Mouse (Mus musculus): ENCODE results near the gene Mus81. TPM values are rescaled to one million over a fixed set of nuclear protein-coding genes. Genes with fewer than 3 reads are reported as not detected.

Mus81 gene
- polyA plus RNA-seq, 1 experiment from 2014 or later, result 50.5 TPM

DNA sequence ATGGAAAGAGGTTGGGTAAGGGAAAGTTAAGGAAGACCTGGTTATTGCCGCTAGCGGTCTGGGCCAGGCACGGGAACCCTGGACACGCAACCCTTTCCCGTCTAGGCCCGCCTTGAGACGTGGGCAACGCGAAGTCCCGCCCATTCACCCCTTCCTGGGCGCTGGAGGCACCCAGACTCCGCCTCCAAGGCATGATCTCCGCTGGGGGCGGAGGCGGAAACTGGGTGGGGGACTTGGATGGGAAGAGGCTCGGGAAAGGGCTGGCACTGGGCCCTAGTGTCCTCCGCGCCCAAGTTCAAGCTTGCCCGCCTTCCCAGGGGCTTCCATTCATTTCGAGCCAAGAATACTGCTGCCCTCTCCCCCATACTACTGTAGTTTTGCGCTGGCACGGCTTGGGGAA is 14.5 kb downstream of the Mus81 start, which contains the start of gene Efemp2:
Efemp2 (plus strand) TSS at position 235 of the 400 bp plus-strand sequence.
- Histone ChIP-seq H3K9ac (replicated peaks; ENCODE audit: low read length) (peak within 1 kb of the TSS; percentile 86), H3K27ac (ENCODE audit: low read length) (peak within 1 kb of the TSS; percentile 84), H3K4me1 (ENCODE audit: insufficient read depth, low read length) (peaks cover 21% of the 10 kb centered on the region), H3K4me2 (replicated peaks; ENCODE audit: low read depth, low read length) (peak within 1 kb of the TSS; percentile 66), H3K27me3 (ENCODE audit: insufficient read depth, low read length) (no peaks in the 10 kb centered on the region), H3K4me3 (ENCODE audit: low read length) (peak within 1 kb of the TSS; percentile 64), H3K9me3 (ENCODE audit: low read length) (no peaks in the 10 kb centered on the region), H3K36me3 (ENCODE audit: insufficient read depth, low read length) (peaks cover 8% of the 10 kb centered on the region)
- peak; percentile 77 for ATAC-seq (ENCODE audit: low FRiP score, low TSS enrichment)
- 2% methylated on average over 22 of the region's 22 CpGs for WGBS

DNA sequence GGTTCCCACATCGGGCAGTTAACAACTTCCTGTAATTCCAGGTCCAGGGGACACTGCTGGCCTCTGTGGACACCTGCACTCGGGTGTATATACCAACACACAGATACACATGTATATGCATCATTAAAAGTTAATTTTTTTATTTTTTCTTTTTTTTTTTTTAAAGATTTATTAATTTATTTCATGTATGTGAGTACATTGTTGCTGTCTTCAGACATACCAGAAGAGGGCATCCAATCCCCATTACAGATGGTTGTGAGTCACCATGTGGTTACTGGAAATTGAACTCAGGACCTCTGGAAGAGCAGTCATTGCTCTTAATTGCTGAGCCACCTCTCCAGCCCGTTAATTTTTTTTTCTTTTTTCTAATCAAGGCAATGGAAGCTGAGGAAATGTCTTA is 15.3 kb downstream of the Mus81 start:
- Histone ChIP-seq H3K9ac (replicated peaks; ENCODE audit: low read length) (no peak overlapping the region), H3K27ac (ENCODE audit: low read length) (no peak overlapping the region), H3K4me2 (replicated peaks; ENCODE audit: low read depth, low read length) (no peak overlapping the region), H3K36me3 (ENCODE audit: insufficient read depth, low read length) (peaks cover 4% of the 10 kb centered on the region; the same call in 1 of the 2 replicates), H3K4me1 (ENCODE audit: insufficient read depth, low read length) (peaks cover 21% of the 10 kb centered on the region), H3K9me3 (ENCODE audit: low read length) (no peaks in the 10 kb centered on the region), H3K4me3 (ENCODE audit: low read length) (no peak overlapping the region), H3K27me3 (ENCODE audit: insufficient read depth, low read length) (no peaks in the 10 kb centered on the region)
- ATAC-seq (ENCODE audit: low FRiP score, low TSS enrichment), result no peak
- WGBS, result 76% methylated on average over 3 of the region's 3 CpGs

DNA sequence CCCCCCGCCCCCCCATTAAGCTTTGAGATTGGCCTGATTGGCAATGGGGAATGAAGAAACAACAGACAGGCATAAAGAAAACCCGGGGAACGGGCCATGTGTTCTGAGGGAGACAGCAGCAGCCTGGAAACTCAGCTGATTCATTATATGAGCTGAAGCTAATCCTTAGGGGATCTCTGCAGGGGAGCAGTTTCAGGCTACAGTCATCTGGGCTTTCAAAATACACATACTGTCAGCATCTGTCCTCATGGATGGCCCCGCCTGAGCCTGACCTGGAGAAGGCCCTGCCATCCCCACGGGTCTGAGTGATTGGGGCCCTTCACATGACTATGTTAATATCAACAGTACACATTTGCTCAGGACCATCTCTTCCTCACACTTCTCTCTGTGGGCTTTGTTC is 16.4 kb downstream of the Mus81 start:
- Histone ChIP-seq H3K36me3 (ENCODE audit: insufficient read depth, low read length) (peaks cover 10% of the 10 kb centered on the region; the same call in 1 of the 2 replicates), H3K4me2 (replicated peaks; ENCODE audit: low read depth, low read length) (no peak overlapping the region), H3K9me3 (ENCODE audit: low read length) (no peaks in the 10 kb centered on the region), H3K27ac (ENCODE audit: low read length) (no peak overlapping the region), H3K4me1 (ENCODE audit: insufficient read depth, low read length) (peaks cover 21% of the 10 kb centered on the region), H3K9ac (replicated peaks; ENCODE audit: low read length) (no peak overlapping the region), H3K27me3 (ENCODE audit: insufficient read depth, low read length) (no peaks in the 10 kb centered on the region), H3K4me3 (ENCODE audit: low read length) (no peak overlapping the region)
- 60% methylated on average over 5 of the region's 5 CpGs for WGBS
- no peak for ATAC-seq (ENCODE audit: low FRiP score, low TSS enrichment)

DNA sequence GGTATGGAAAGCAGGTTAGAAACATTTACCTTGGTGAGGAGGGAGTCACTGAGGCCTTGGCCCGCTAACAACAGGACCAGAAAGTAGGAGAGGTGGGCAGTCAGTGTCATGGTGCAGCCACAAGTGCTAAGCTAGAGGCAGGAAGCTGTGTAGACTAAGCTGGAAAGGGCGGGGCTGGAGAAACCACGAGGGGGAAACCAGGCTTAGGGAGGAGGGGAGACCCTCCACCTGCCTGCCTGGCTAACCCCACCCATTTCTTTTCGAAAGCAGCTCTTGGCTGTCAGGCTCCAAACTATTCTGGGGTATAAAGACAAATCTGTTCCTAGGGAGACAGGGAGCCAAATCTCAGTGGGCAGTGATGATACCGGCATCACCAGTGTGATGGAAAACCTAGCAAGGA is 19.8 kb downstream of the Mus81 start, which contains the start of gene Ctsw:
Ctsw (minus strand) TSS at position 134 of the 400 bp plus-strand sequence.
- Histone ChIP-seq H3K4me1 (ENCODE audit: insufficient read depth, low read length) (peaks cover 11% of the 10 kb centered on the region; the same call in 1 of the 2 replicates), H3K36me3 (ENCODE audit: insufficient read depth, low read length) (peaks cover 40% of the 10 kb centered on the region), H3K9me3 (ENCODE audit: low read length) (no peaks in the 10 kb centered on the region), H3K9ac (replicated peaks; ENCODE audit: low read length) (no peak within 1 kb of the TSS), H3K27me3 (ENCODE audit: insufficient read depth, low read length) (no peaks in the 10 kb centered on the region), H3K4me2 (replicated peaks; ENCODE audit: low read depth, low read length) (no peak within 1 kb of the TSS), H3K4me3 (ENCODE audit: low read length) (no peak within 1 kb of the TSS), H3K27ac (ENCODE audit: low read length) (no peak within 1 kb of the TSS)
- ATAC-seq (ENCODE audit: low FRiP score, low TSS enrichment), result no peak
- WGBS, result 61% methylated on average over 5 of the region's 5 CpGs

DNA sequence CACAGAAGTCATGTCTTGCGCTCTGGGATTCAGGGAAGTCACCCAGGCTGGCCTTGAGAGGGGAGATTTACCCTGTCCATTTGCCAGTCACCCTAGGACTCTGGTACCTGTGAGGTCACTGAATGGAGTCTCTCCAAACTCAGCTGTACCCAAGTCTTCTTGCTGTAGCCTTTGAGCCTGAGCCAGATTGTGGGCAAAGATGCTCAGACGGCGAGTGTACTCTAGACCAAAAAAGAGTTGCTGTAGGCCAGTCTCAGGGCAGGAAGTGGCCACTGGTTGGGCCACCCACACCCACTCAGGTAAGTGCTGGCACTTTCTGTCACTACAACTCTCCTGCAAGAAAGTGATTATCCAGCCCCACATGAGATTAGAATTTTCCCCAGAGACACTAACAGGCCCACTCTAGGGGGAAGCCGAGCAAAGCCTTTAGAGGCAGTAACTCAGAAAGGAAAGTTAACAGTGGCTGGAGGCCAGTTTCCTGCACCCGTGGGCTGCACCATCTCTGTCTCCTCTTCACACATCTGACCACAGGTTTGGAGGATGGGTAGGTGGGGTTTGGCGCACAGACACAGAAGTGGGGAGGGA is 21.2 kb downstream of the Mus81 start:
- H3K27me3 ChIP-seq (ENCODE audit: insufficient read depth, low read length), result no peaks in the 10 kb centered on the region
- H3K9ac ChIP-seq (replicated peaks; ENCODE audit: low read length), result 0 out of 2 replicates have a peak overlapping the region, but pooled peaks have one; percentile 10
- H3K4me2 ChIP-seq (replicated peaks; ENCODE audit: low read depth, low read length), result no peak overlapping the region
- no peaks in the 10 kb centered on the region for H3K9me3 ChIP-seq (ENCODE audit: low read length)
- H3K27ac ChIP-seq (ENCODE audit: low read length), result no peak overlapping the region
- ATAC-seq (ENCODE audit: low FRiP score, low TSS enrichment), result no peak
- H3K36me3 ChIP-seq (ENCODE audit: insufficient read depth, low read length), result peaks cover 50% of the 10 kb centered on the region
- H3K4me3 ChIP-seq (ENCODE audit: low read length), result no peak overlapping the region
- 93% methylated on average over 6 of the region's 6 CpGs for WGBS
- peaks cover 9% of the 10 kb centered on the region; the same call in 1 of the 2 replicates for H3K4me1 ChIP-seq (ENCODE audit: insufficient read depth, low read length)

DNA sequence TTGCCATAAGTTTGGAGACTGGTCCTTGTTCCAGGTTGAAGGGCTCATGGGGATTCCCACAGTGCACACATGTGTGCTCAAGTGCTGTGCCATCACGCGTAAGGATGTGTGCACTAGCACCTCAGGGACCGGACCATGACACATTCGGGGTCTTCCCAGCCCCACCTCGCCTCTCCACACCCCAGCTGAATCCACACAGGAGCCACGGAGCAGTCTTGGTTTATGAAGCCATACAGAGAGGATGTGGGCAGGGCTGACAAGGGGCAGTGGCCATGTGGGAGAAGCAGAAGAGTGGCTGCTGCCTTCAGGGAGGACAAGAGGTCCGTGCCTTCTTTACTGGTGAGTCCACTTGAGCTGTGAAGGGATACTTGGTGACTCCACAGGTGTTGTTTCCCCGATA is 23.2 kb downstream of the Mus81 start:
- H3K4me3 ChIP-seq (ENCODE audit: low read length), result no peak overlapping the region
- no peaks in the 10 kb centered on the region for H3K27me3 ChIP-seq (ENCODE audit: insufficient read depth, low read length)
- ATAC-seq (ENCODE audit: low FRiP score, low TSS enrichment), result no peak
- H3K4me2 ChIP-seq (replicated peaks; ENCODE audit: low read depth, low read length), result no peak overlapping the region
- H3K9me3 ChIP-seq (ENCODE audit: low read length), result no peaks in the 10 kb centered on the region
- peaks cover 50% of the 10 kb centered on the region for H3K36me3 ChIP-seq (ENCODE audit: insufficient read depth, low read length)
- H3K4me1 ChIP-seq (ENCODE audit: insufficient read depth, low read length), result peaks cover 16% of the 10 kb centered on the region
- 93% methylated on average over 8 of the region's 8 CpGs for WGBS
- no peak overlapping the region for H3K9ac ChIP-seq (replicated peaks; ENCODE audit: low read length)
- no peak overlapping the region for H3K27ac ChIP-seq (ENCODE audit: low read length)

DNA sequence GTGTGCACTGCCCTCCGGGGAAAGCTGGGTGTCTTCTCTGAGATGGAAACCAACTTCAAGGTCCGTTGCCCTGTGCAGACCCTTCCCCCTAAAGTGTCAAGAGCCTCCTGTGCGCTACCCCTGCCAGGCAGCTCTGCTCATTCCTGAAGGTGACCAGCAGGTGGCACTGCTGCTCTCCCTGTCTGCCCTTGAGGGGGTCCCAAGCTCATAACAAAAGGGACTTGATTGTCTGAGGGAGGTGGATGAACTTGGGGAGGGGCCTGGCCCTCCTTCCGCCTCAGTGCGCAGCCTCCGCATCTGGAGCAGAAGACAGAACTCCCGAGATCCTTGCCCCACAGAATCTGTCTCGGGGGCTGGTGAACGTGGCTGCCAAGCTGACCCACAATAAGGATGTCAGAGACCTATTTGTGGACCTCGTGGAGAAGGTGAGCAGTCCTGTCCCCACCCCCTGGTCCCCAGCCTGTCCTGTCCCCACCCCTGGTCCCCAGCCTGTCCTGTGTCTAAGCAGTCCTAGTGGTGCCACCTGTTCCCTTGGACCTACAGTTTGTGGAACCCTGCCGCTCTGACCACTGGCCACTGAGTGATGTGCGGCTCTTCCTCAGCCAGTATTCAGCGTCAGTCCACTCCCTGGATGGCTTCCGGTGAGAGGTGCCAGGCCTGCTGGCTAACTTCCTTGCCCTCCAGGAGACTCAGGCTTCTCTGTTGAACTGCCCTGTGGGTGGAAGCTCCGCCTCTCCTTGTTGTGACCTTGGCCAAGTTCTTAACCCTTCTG is 24.2 kb downstream of the Mus81 start:
- Histone ChIP-seq H3K9me3 (ENCODE audit: low read length) (no peaks in the 10 kb centered on the region), H3K36me3 (ENCODE audit: insufficient read depth, low read length) (peaks cover 50% of the 10 kb centered on the region), H3K4me3 (ENCODE audit: low read length) (peak overlapping the region; percentile 25), H3K4me1 (ENCODE audit: insufficient read depth, low read length) (peaks cover 19% of the 10 kb centered on the region), H3K27me3 (ENCODE audit: insufficient read depth, low read length) (no peaks in the 10 kb centered on the region), H3K4me2 (replicated peaks; ENCODE audit: low read depth, low read length) (peak overlapping the region; percentile 43), H3K9ac (replicated peaks; ENCODE audit: low read length) (peak overlapping the region; percentile 37), H3K27ac (ENCODE audit: low read length) (peak overlapping the region; percentile 64)
- WGBS, result 36% methylated on average over 15 of the region's 15 CpGs
- ATAC-seq (ENCODE audit: low FRiP score, low TSS enrichment), result peak; percentile 55

DNA sequence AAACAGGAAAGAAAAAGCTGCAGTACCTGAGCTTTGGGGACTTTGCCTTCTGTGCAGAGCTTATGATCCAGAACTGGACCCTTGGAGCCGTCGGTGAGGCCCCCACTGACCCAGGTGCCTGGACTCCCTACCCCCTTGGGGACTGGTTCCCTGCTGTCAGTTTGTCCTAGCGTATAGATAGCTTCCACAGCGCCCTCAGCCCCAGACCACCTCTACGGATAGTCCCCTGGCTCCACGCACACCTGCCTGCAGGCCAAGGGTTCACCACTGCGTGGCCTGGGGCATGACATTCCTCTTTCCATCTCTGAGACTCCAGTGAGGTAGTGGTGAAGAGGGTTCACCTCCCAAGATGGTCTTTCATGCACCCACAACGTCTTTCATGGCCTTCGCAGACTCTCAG is 25.0 kb downstream of the Mus81 start:
- peaks cover 50% of the 10 kb centered on the region for H3K36me3 ChIP-seq (ENCODE audit: insufficient read depth, low read length)
- H3K4me1 ChIP-seq (ENCODE audit: insufficient read depth, low read length), result peaks cover 19% of the 10 kb centered on the region
- no peak for ATAC-seq (ENCODE audit: low FRiP score, low TSS enrichment)
- H3K4me3 ChIP-seq (ENCODE audit: low read length), result no peak overlapping the region
- H3K27me3 ChIP-seq (ENCODE audit: insufficient read depth, low read length), result no peaks in the 10 kb centered on the region
- 91% methylated on average over 9 of the region's 9 CpGs for WGBS
- no peak overlapping the region for H3K9ac ChIP-seq (replicated peaks; ENCODE audit: low read length)
- no peak overlapping the region for H3K4me2 ChIP-seq (replicated peaks; ENCODE audit: low read depth, low read length)
- no peak overlapping the region for H3K27ac ChIP-seq (ENCODE audit: low read length)
- no peaks in the 10 kb centered on the region for H3K9me3 ChIP-seq (ENCODE audit: low read length)

DNA sequence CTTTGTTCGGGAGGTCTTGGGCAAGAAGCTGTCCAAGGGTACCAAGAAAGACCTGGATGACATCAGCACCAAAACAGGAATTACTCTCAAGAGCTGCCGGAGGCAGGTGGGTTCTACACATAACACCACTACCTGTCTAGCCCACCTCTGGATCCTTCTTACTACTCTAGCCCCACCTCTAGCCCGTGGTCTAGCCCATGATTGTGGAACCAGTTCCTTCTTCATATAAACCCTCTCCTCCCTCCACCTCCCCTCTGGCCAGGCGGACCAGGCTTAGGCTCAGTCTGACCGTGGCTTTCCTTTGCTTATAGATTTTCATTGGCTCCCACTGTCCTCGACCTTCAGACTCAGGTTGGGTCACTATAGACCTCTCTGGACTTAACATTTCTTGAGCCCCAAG is 26.8 kb downstream of the Mus81 start:
- 86% methylated on average over 6 of the region's 6 CpGs for WGBS
- H3K9me3 ChIP-seq (ENCODE audit: low read length), result no peaks in the 10 kb centered on the region
- H3K27ac ChIP-seq (ENCODE audit: low read length), result no peak overlapping the region
- peak overlapping the region; percentile 79 for H3K4me3 ChIP-seq (ENCODE audit: low read length)
- peaks cover 35% of the 10 kb centered on the region for H3K36me3 ChIP-seq (ENCODE audit: insufficient read depth, low read length)
- H3K4me2 ChIP-seq (replicated peaks; ENCODE audit: low read depth, low read length), result peak overlapping the region; percentile 94
- peaks cover 23% of the 10 kb centered on the region for H3K4me1 ChIP-seq (ENCODE audit: insufficient read depth, low read length)
- no peak for ATAC-seq (ENCODE audit: low FRiP score, low TSS enrichment)
- peak overlapping the region; percentile 86; the same call in 1 of the 2 replicates for H3K9ac ChIP-seq (replicated peaks; ENCODE audit: low read length)
- H3K27me3 ChIP-seq (ENCODE audit: insufficient read depth, low read length), result no peaks in the 10 kb centered on the region

DNA sequence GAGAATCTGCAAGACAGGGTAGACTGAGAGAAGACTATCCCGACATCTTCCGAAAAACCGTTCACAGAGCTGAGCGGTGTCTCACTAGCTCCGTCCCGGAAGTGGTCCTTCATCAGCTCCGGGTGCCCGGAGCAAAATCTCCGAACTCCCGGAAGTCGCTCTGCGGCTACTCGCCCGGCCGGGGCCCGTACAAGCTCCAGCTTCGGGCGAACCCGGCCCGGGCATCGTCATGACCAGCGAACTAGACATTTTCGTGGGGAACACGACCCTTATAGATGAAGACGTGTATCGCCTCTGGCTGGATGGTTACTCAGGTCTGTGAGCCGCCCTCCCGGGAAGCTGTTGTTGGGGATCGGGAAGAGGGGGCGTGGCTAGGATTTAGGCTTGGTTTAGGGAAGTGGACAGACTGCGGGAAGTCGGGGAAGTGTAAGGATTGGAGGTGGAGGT is 27.7 kb downstream of the Mus81 start, which contains the start of gene Fibp:
Fibp (plus strand) TSS at position 151 of the 447 bp plus-strand sequence.
- H3K27ac ChIP-seq (ENCODE audit: low read length), result peak within 1 kb of the TSS; percentile 74; the same call in 1 of the 2 replicates
- no peaks in the 10 kb centered on the region for H3K9me3 ChIP-seq (ENCODE audit: low read length)
- ATAC-seq (ENCODE audit: low FRiP score, low TSS enrichment), result peak; percentile 43
- under 1% methylated on average over 32 of the region's 32 CpGs for WGBS
- H3K27me3 ChIP-seq (ENCODE audit: insufficient read depth, low read length), result no peaks in the 10 kb centered on the region
- peak within 1 kb of the TSS; percentile 86 for H3K9ac ChIP-seq (replicated peaks; ENCODE audit: low read length)
- peaks cover 32% of the 10 kb centered on the region for H3K4me1 ChIP-seq (ENCODE audit: insufficient read depth, low read length)
- H3K4me3 ChIP-seq (ENCODE audit: low read length), result peak within 1 kb of the TSS; percentile 79
- H3K4me2 ChIP-seq (replicated peaks; ENCODE audit: low read depth, low read length), result peak within 1 kb of the TSS; percentile 94
- peaks cover 26% of the 10 kb centered on the region; the same call in 1 of the 2 replicates for H3K36me3 ChIP-seq (ENCODE audit: insufficient read depth, low read length)
